Mouse (Mus musculus) heart, postnatal 14 days (tissue): ENCODE measurements around the gene Abcg8. TPM values are rescaled to one million over a fixed set of nuclear protein-coding genes. Genes with fewer than 3 reads are reported as not detected.

Experiments
- DNase-seq, 2 experiments: peaks; one replicate each; pipeline ENCODE4 v3.0.0; 2021 to 2022
- intact Hi-C: fragments of 180-260 bp; cut with DNase I; formaldehyde crosslinking; loops from one replicate; pipeline ENCODE4 v1.15.1; 2025
- total RNA-seq, 2 experiments: library from RNA; stranded (reverse); gene quantifications; 2 replicates each; pipeline ENCODE4 v1.2.3; 2021

The Abcg8 gene
- total RNA-seq, 2 experiments from 2014 or later, result not detected

DNA sequence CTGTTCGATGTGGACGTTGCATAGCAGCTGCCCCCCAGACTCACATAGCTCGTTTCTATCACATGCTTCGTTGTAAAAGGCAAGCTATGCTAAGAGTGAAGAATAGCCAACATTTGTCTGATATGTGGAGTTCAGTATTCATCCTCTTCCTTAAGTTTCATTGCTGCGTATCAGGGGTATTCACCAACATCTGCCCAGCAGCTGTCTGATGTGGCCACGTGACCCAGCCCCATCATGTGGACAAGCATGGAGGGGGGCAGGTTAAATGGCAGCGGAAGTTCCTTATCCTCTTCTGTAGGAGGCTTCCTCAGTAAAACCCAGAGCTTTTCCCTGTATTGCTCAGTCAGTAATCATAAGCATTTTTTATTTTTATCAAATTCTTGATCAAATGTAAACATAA is 18.3 kb upstream of the Abcg8 start:
- intact Hi-C loops, result no loop called here
- DNase-seq, result no peak

DNA sequence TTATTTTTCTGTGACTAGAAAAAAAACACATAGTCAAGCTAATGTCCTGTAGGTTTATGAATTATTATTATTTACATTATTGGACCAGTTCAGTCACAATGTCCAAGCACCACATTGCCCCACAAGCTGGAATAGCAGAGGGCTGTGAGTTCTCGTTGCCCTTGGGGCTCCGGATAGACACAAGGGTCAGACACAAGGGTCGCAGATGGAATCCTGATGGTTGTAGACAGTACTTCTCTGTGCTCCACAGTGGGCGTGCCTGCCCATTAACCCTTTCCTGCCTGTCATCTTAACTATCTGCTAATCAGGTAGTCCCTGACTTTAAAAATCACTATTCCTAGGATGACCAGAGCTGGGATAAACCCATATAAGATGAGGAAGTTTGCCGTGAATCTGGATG is 17.9 kb upstream of the Abcg8 start:
- intact Hi-C loops, result no loop called here
- DNase-seq, result no peak

DNA sequence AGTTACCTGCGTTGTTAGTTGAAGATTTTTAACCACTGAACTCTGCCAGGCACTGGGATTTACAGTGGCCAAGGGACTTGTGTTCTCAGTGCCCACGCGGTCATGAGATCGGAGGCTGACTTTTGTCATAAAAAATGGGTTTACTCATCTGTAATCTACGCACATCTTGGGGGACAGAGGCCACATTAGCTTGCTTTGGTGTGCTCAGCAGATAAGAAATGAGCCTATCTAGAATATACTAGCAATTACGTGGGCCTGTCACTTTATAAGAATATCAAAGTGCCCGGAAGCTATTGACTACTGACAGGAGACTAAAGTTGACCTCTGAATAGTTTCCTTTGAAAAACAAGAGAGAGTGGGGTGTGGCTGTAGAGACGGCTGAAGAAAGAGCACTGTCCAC is 17.2 kb upstream of the Abcg8 start:
- intact Hi-C loops, result no loop called here

DNA sequence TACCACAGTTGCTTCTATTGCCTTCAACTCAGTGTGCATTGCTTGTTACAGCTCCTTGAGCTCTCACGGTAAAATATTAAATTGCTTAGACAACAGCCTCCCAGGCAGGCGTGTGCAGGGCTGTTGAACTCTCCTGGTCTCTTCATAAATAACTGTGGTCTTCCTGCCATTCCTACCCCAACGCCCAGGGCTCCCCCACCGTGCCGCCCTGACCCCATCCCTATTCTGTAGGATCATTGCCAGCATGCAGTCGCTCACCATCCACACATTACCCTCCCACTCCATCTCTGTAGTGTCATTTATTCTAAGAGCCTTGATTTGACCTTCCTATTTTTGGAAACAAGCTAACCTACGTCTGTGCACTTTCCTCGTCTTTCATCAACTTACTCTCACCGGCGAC is 11.0 kb upstream of the Abcg8 start:
- intact Hi-C loops, result no loop called here
- DNase-seq, result no peak

More for the DNA sequence above, 17.2 kb upstream of the Abcg8 start:
- DNase-seq, result no peak

DNA sequence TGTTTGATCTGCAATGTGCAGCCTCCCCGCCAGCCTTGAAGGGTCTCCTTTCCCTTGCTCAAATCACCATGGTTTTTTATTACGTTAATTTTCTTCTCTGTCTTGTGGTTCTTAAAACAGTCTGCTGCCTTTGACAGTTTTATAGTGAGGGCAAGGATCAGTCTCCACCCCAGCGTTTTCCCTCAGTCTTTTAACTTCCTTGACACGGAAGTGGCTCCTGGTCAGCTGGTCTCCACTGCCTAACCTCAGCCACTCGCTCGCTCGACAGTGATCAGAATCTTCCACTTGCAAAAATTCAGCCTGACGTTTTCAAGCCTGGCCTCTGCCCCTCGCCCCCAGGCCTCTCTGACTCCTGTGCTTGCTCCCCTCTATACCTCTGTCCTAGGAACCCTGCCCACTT is 10.4 kb upstream of the Abcg8 start:
- intact Hi-C loops, result no loop called here
- DNase-seq, result no peak

DNA sequence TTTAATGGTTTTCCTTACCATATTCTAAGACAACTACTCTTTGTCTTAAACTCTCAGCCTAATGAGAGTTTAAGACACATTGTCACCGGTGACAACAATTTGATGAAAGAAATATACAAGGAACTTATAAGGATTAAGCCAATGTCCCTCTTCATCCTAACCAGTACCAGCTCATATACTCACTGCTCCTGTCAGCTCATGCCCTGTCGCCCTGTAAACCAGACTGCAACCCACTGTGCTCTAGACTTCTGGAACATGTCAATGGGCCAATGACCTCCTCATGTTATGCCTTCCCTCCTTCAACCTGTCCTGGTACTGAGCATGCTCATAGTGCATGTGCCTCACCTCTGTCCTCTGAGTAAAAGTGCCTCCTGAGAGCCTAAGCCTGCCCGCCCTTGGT is 8.3 kb upstream of the Abcg8 start:
- DNase-seq, result no peak
- intact Hi-C loops, result no loop called here

DNA sequence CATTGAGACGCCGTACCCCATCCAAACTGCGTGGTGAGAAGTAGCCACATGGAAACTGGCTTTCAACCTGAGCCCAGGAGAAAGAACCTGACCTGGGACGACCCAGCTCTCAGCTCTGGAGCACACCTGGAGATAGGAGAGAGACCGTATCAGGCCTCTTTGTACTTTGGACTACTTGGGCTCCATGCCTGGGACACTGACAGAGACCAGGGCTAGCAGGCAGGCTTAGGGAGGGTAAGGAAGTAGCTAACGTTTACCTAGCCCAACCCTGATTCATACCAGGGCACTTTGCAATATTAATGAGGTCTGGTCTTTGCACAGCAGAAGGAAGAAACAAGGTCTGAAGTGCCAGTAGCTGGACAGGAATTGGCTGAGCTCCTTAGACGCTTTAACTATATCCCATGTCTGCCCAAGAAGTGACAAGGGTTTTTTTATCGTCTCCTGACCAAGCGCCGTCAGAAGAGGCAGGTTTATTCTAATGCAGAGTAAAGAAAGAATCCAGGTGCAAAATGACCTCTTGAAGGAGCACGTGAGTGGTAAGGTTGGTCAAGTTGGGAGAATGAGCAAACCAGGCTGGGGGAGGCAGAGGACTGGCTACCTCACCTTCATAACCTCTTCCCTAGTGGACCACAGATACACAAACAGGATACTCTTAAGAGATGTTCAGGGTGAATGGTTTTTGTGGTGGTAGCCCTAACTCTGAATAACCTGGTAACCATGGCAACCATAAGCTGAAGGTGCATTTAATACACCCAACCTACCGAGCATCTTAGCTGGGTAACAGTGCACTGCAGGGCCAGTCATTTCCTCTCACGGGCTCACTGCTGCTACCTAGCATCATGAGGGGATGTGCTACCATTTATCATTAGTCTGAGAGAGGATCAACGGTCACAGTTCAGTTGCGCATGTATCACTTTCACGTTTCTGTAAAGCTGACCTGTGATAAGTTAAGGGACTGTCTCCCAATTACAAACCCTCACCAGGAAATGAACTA is 3.4 kb upstream of the Abcg8 start:
- DNase-seq, result no peak
- intact Hi-C loops, result no loop called here

DNA sequence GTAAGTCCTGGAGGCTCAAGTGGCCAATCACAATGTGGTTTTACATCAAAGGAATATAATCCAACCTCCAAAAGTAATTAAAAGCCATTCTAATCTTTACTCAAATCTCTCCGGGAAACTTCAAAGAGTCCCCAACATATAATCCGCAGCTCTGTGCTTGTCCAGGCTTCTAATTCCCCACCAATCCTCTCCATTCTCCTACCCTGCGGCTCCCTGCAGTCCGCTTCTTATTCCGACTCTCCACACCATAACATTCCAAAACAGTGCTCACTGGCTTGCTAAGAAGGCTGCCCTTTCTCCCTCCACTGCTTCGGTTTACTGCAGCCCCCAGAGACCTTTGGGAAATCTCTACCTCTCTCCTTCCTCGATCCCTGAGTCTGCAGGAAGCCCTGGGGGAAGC is 2.1 kb upstream of the Abcg8 start:
- intact Hi-C loops, result no loop called here
- no peak for DNase-seq

DNA sequence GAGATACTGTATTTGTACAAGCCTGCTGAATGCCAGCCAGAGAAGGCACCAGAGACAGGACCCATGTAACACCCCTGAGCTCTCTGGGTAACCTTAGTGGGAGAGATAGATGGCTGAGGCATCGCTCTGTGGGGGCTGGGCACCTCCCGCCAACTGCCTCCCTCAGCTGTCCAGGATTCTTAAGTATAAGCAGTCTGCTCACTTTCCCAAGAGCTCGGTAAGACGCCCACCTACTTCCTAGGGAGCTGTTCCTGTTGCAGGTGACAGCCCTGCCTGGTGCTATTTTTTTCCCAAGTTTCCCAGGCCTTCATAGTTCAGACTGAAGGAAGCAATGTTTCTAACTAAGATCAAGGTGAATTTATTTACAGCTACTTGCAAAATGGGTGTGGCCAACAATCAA is 898 bp upstream of the Abcg8 start:
- intact Hi-C loops, result no loop called here
- DNase-seq, result no peak

DNA sequence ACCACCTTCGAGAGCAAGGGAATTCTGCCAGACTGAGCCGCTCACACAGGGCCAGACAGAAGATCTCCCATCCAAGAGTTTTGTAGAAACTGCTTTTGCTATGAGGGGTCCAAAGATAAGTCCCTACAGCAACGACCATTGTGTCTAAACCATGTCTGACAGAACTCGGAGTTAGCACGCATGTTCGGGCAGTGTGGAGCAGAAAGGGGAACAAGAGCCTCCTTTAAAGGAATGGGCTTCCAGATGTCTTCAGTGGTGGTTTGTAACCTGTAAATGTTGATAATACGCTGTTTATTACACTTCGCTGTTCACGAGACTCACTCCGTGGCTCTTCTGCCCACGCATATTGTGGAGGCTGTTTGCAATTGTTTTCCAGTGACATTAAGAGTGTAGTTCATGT is 1.5 kb downstream of the Abcg8 start:
- intact Hi-C loops, result no loop called here

DNA sequence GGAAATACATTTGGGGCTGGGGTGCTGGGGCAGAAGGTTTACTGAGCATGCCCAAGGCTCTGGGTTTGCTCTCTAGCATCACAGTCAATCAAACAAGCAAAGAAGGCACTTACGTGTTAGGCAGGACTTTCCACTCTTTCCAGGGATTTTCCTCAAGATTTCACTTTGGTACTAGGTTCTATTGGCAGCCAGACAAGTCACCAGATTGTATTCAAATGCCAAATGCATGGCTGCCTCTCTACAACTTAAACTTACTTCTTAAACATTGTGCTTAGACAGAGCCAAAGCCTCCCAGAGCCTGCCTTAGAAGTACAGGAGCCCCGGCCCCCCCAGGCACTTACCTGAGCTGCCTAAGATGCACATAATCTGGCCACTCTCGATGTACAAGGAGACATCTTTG is 5.6 kb downstream of the Abcg8 start:
- intact Hi-C loops, result no loop called here
- no peak for DNase-seq

More for the DNA sequence above, 1.5 kb downstream of the Abcg8 start:
- DNase-seq, result no peak

DNA sequence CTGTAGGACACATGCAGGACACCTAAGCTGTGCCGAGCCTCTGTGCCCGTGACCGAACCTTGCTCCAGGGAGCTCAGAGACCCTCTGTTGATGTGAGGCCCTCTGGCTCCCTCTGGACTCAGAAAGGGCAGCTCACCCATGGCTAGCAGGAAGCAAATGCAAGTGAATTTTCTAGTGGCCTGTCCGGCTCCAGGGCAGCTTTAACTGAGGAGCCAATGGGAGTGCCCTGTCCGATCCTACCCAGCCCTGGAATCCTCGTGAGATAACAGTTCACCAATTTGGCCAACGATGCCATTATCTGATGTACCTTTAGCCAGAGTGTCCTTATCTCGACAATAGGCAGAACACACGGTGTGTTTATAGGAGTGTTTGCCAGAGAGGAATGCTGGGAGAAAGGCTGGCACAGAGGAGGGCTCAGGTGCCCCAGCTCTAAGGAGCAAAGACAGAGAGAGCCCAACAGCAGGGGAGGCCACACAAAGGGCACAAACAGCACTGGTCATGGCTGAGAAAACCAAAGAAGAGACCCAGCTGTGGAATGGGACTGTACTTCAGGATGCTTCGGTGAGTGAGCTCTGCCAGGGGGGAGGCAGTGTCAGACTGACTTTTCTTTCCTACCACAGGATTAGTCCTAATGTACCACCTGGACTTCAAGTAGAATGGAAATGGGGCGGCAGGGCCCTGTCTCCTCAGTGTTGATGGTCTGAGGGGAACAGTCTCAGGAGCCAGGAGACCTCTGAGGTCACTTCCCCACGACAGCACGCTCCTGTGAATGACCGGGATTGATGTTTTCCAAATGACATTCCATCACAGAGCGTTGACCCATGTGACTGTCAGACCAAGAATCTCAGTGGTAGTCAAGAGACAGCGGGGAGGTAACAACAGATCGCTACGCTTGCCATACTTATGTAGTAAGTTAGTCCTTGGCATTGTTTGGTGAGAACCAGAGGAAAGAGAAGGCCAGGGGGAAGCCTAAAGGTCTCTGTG is 6.9 kb downstream of the Abcg8 start, which contains the start of gene Abcg5:
Gene Abcg5, minus strand, starts transcription at position 278 of the 984 bp plus-strand sequence.
- intact Hi-C loops, result no loop called here
- no peak for DNase-seq

DNA sequence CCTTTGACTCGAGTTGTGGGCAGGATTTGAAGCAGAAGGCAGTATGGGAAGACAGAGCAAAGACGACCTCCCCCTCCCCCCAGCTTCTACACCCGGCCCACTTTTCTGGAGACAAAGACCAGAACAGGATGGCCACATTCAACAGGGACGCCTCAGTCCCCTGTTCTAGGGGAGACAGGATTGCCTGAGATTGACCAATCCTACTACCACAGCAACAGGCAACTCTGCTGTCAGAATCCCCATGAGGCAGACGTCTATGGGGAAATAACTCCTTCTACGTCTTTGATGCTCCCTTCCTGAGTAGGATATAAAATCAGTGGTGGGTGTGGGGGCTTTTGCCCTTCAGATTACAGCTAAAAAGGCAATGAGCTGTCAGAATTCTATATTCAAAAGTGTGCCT is 8.2 kb downstream of the Abcg8 start:
- intact Hi-C loops, result no loop called here
- DNase-seq, result no peak

DNA sequence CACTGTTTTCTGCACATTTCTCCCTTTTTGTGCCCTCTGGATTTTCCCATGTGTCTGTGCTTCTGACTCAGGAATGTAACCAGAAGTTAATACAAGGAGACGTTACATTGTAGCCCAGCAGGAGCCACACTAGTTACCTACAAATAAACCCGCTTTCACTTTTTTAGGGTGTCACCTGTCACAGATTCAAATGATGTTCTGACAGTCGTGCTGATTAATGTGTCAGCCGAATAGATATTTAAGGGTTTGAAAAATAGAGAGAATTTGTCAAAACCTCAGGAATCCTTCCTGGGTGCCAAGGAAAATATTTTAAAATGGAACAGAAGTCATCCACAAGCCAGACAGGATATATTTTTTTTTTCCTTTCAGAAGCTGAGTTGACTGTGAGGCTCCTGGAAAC is 9.2 kb downstream of the Abcg8 start:
- intact Hi-C loops, result no loop called here
- DNase-seq, result no peak

DNA sequence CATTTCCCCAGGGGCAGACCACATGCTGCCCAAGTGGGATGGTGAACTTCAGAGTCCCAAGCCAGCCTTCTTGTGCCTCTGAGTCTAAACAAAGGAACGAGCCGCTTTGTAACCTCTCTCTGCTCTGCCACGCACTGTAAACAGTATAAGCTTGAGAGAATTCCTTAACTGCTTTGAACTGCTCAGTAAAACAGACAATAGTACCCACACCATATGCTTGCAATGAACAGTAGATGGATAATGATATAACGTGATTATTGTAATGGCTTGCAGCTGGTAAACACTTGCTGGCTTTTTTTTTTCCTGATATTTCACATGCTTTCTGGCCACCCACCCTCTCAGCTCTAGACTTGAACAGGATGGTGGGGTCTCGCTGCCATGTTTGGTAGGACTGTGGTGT is 11.9 kb downstream of the Abcg8 start:
- intact Hi-C loops, result no loop called here
- no peak for DNase-seq

DNA sequence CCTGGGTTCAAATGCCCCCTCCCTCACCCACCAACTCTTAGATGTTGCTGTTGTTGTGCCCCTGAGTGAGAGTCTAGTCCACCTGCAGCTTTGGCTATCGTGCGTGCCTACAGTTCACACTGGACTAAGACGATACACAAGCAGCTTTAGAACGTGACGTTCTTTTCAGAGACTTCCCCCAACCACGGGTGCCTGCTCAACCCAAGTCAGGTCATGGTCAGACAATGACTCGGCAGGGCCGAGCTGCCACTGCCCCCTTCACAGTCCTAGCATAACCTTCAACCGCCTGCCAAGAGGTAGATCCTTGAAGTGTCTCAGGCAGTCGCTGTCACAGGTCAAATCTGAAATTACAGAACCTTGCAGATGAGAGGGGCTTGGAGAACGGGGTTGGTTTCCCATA is 12.7 kb downstream of the Abcg8 start:
- intact Hi-C loops, result no loop called here
- DNase-seq, result no peak

DNA sequence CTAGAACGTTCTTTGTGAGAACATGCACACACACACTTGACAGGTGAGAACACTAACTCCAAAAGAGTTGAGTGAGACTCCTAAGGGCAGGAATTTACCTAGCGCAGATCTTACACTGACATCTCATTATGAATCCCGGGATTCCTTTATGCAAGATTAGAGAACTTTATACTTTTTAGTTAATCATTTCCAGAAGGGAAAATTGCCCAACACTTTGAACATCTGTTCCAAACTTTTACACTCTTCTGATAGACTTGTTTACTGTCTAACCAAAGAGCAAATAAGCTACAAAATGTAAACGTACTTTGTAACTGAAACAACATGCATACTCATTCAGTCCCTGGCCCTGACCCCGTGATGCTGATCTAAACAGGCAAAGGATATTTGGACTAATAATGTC is 13.2 kb downstream of the Abcg8 start:
- DNase-seq, result no peak
- intact Hi-C loops, result no loop called here

DNA sequence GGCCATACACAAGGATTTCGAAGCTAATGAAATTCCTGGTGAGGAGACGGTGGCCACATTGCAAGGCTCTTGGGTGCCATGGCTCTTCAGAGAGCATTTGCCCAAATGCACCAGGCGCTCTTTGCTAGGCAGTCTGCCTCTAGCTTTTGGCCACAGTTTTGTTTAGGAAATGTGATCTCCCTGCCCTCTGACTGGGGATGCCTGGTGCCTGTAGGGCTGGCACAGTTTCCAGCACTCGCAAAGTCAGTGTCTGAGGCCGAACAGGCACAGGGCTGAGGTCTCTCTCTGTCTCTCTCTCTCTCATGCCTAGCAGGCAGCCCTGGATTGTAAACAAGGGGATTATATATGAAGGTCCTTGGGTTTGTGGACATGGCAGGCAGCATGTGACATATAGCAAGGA is 14.0 kb downstream of the Abcg8 start:
- DNase-seq, result no peak
- intact Hi-C loops, result no loop called here

DNA sequence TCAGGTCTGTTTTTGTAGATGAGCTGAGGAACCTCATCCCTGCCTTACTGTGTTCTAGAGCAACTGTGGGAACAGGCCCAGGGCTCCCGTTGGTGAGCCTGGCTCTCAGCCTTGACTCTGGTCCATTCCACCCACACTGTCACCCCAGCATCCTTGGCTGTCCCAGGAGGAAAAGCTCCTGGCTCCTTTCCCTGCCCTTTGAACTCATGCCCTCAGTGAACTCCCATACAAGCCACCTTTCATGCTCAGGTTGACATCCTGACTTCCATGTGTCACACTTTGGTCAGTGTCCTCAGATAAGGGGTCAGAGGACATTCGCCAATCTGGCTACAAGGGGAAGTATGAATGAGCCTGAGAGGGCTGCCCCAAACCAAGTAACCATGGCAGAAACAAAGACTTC is 17.6 kb downstream of the Abcg8 start:
- DNase-seq, result no peak
- intact Hi-C loops, result no loop called here

DNA sequence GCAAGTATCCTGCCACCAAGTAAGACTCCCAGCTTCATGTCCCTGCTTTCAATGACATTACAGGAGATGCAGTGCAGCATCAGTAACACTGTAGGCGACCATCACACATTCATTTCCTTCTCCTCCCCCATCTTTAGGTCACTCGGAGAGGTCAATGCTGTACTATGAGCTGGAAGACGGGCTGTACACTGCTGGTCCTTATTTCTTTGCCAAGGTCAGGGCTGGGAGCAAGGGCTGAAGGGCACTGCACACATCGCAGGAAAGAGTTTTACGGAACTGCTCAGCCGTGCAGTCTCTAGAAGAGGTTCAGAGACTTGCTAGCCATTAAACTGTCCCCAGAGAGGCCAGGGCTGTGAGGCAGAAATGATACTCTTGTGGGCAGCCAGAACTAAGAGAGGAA is 20.4 kb downstream of the Abcg8 start:
- DNase-seq, result no peak
- intact Hi-C loops, result no loop called here

DNA sequence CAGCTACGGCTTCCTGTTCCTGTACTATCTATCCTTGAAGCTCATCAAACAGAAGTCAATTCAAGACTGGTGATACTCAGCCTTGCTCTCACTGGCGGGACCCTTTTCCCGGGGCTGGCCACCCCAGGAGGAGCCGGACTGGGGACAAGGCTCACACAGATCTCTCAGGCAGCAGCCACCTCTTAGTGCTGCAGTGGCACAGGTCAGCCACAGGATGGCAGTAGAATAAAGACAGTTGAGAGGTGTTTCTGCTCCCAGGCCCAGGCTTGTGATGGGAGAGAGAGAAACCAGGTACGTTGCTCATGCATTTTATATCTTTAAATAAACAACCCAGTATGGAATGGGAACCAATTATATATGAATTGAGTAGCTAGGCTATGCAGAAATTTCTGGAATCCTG is 22.6 kb downstream of the Abcg8 start:
- DNase-seq, result peak; percentile 33 to 63
- intact Hi-C loops, result no loop called here
